In the genomic region with DNA sequence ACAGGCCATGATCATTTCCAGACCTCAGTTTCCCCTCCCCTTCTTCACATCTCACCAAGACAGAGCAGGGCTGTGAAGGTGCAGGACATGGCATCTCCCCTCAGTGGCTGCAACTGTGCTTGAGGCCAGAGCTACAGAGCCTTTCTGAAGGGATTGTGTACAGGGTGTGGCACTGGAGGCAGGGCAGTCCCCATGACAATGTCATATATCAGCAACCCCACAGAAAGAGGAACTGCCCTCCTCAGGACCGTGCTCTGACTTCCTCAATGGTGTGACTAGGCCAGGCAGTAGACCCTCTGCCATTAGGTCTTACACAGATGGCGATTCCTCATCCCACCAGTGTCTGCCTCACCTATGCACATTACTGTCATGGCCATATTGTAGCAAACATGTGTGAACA, we compare ENCODE assay signal across 8 mouse cellular contexts. TPM values are rescaled to one million over a fixed set of nuclear protein-coding genes. Genes with fewer than 3 reads are reported as not detected.
DNase-seq lines count a peak whose midpoint lies in the region; ATAC-seq lines count a peak whose summit lies in the region.
"Had no signal": no experiment of that assay in that cellular context is flagged by ENCODE, and none has a peak within 500 bp of the region (broad histone marks: within the 10 kb centered on the region; RNA-seq: fewer than 3 reads in every experiment).

A gene (minus strand): TSS at position 117 of the 400 bp plus-strand sequence.

- peak; percentile 60 for DNase-seq in A20 (ENCODE audit: low read depth, low spot score)
- peak; percentile 68 for DNase-seq in MEL-GATA-1-ER (ENCODE audit: extremely low read depth, low read depth)
- DNase-seq in lung, postnatal 25 days (ENCODE audit: low spot score) = peak; percentile 24
- DNase-seq in spleen, adult 18-20 months = peak; percentile 25 to 29

- peak; percentile 44; the same call in 1 of the 2 replicates for ATAC-seq in granulocyte monocyte progenitor cell, adult 5-6 weeks (replicated peaks; ENCODE audit: poor library complexity, severe bottlenecking)
- peak; percentile 64; the same call in 1 of the 2 replicates for ATAC-seq in megakaryocyte, adult 5-6 weeks (ENCODE audit: poor library complexity, severe bottlenecking)

RNA-seq across cellular contexts. Expression of the gene that starts here (rescaled TPM):
- total RNA-seq in granulocyte monocyte progenitor cell, adult 5-6 weeks (2014; fragmentation: Nextera tagmentation) = not detected in 2 replicates
- total RNA-seq in granulocyte monocyte progenitor cell, adult 5-6 weeks (2017) = 1.6 TPM in 1 of 2 replicates, not detected in the other
- total RNA-seq in megakaryocyte, adult 5-6 weeks (2015) = 132 and 138 TPM in 2 replicates
- total RNA-seq in megakaryocyte, adult 5-6 weeks (2017) = 123 and 141 TPM in 2 replicates
- total RNA-seq: gastrocnemius, postnatal 36 days; hindbrain, postnatal 0 days had no signal

Comparison
In these comparisons a context has a peak if more than half of its experiments do, and no peak if none do; other contexts are left out.
1. Peak in every context shown above with its lines: DNase-seq and ATAC-seq.
2. RNA of the gene that starts here (total RNA-seq): 123 to 141 TPM in megakaryocyte, adult 5-6 weeks; 1.6 TPM in granulocyte monocyte progenitor cell, adult 5-6 weeks; every median in the first group is over 10 times any median in the second.